Mouse (Mus musculus) midbrain, embryonic 16.5 days (tissue): ENCODE data around the gene Notch3. TPM values are rescaled to one million over a fixed set of nuclear protein-coding genes. Genes with fewer than 3 reads are reported as not detected.
"Not testable (repeated sequence)": the region's sequence is repeated elsewhere in the genome, so short reads cannot be mapped to it uniquely, and the experiment has no call there.

Source experiments
- ATAC-seq: fragments of 200-750 bp; cut with Nextera tagmentation; 2 replicates; pipeline ENCODE4 v1.8.0; 2017; ENCODE audit warnings: moderate TSS enrichment
- H3K27ac ChIP-seq: fragments of 300-500 bp; sonication (generic); 2 replicates; pipeline ENCODE4 v1.5.1; 2014; ENCODE audit warnings: mild to moderate bottlenecking, low read length, mixed read lengths
- H3K27me3 ChIP-seq: fragments of 300-500 bp; sonication (generic); 2 replicates; pipeline ENCODE4 v1.6.1; 2014; ENCODE audit warnings: low read depth, low read length, mixed read lengths; ENCODE audit not compliant: control insufficient read depth, insufficient read depth
- H3K36me3 ChIP-seq: fragments of 300-500 bp; sonication (generic); 2 replicates; pipeline ENCODE4 v1.6.1; 2014; ENCODE audit warnings: mild to moderate bottlenecking, low read length, moderate library complexity, mixed read lengths; ENCODE audit not compliant: control insufficient read depth, insufficient read depth
- H3K4me1 ChIP-seq: fragments of 300-500 bp; sonication (generic); 2 replicates; pipeline ENCODE4 v1.6.1; 2014; ENCODE audit warnings: mild to moderate bottlenecking, low read length, mixed read lengths; ENCODE audit not compliant: control insufficient read depth, insufficient read depth
- H3K4me2 ChIP-seq: fragments of 300-500 bp; sonication (generic); 2 replicates; pipeline ENCODE4 v1.6.1; 2014; ENCODE audit warnings: mild to moderate bottlenecking, low read length, mixed read lengths
- H3K4me3 ChIP-seq: fragments of 300-500 bp; sonication (generic); 2 replicates; pipeline ENCODE4 v1.5.1; 2014; ENCODE audit warnings: low read depth, mild to moderate bottlenecking, low read length, moderate library complexity, mixed read lengths
- H3K9ac ChIP-seq: fragments of 300-500 bp; sonication (generic); 2 replicates; pipeline ENCODE4 v1.6.1; 2014; ENCODE audit warnings: low read depth, low read length, mixed read lengths
- H3K9me3 ChIP-seq: fragments of 300-500 bp; sonication (generic); replicated peaks from 2 replicates; pipeline ENCODE4 v1.6.1; 2014; ENCODE audit warnings: mild to moderate bottlenecking, low read length, mixed read lengths; ENCODE audit not compliant: control insufficient read depth, poor library complexity, severe bottlenecking
- WGBS: fragments of 180-500 bp; shearing (Covaris S2); extraction: QIAGEN DNeasy Blood & Tissue Kit; methylation state at CpG from one replicate; pipeline ENCODE4 v1.1.7; 2014; 5-methylcytosine and 5-hydroxymethylcytosine counted together
- polyA plus RNA-seq: library from polyadenylated mRNA; unstranded; fragments of >200 nt; fragmentation: Nextera tagmentation; extraction: Ambion mirVana; gene quantifications from 2 replicates; pipeline ENCODE4 v1.2.1, GENCODE M21; 2015

Notch3 gene
- polyA plus RNA-seq, 1 experiment from 2014 or later = 6.9 TPM

GRCm38 (mm10) chr17:32109201-32109940, 57.3 kb downstream of the Notch3 start:
- H3K4me2 ChIP-seq = no peak overlapping the region
- no peaks in the 10 kb centered on the region; the same call in 1 of the 2 replicates for H3K4me1 ChIP-seq
- H3K9ac ChIP-seq = no peak overlapping the region
- no peaks in the 10 kb centered on the region for H3K36me3 ChIP-seq
- 77% methylated on average over 6 of the region's 6 CpGs for whole genome bisulfite sequencing
- H3K4me3 ChIP-seq = no peak overlapping the region
- H3K9me3 ChIP-seq = no peaks in the 10 kb centered on the region
- H3K27ac ChIP-seq = no peak overlapping the region
- no peak for ATAC-seq
- H3K27me3 ChIP-seq = no peaks in the 10 kb centered on the region; the same call in 1 of the 2 replicates

GRCm38 (mm10) chr17:32108320-32109011, 58.2 kb downstream of the Notch3 start:
- ATAC-seq, H3K9me3 ChIP-seq, H3K4me1 ChIP-seq, H3K4me3 ChIP-seq, H3K27ac ChIP-seq, H3K27me3 ChIP-seq, H3K4me2 ChIP-seq, H3K36me3 ChIP-seq, H3K9ac ChIP-seq: not testable (repeated sequence)
- 74% methylated on average over 5 of the region's 5 CpGs for WGBS

GRCm38 (mm10) chr17:32107877-32108276, 58.8 kb downstream of the Notch3 start:
- Histone ChIP-seq H3K9ac (no peak overlapping the region), H3K4me3 (no peak overlapping the region), H3K27ac (no peak overlapping the region), H3K9me3 (no peaks in the 10 kb centered on the region), H3K4me1 (no peaks in the 10 kb centered on the region; the same call in 1 of the 2 replicates), H3K4me2 (no peak overlapping the region), H3K36me3 (no peaks in the 10 kb centered on the region), H3K27me3 (no peaks in the 10 kb centered on the region; the same call in 1 of the 2 replicates)
- no peak for ATAC-seq
- 67% methylated on average over 5 of the region's 5 CpGs for WGBS

GRCm38 (mm10) chr17:32106358-32106757, 60.3 kb downstream of the Notch3 start:
- Histone ChIP-seq H3K27ac (no peak overlapping the region), H3K4me2 (no peak overlapping the region), H3K9me3 (no peaks in the 10 kb centered on the region), H3K4me3 (no peak overlapping the region), H3K36me3 (no peaks in the 10 kb centered on the region), H3K9ac (no peak overlapping the region), H3K27me3 (0 out of 2 replicates have a peak, but pooled peaks cover 3% of the 10 kb centered on the region), H3K4me1 (no peaks in the 10 kb centered on the region)
- no peak for ATAC-seq
- 72% methylated on average over 2 of the region's 2 CpGs for WGBS

GRCm38 (mm10) chr17:32103054-32103453, 63.6 kb downstream of the Notch3 start:
- Histone ChIP-seq H3K27ac (no peak overlapping the region), H3K4me2 (no peak overlapping the region), H3K36me3 (no peaks in the 10 kb centered on the region), H3K4me3 (no peak overlapping the region), H3K9me3 (no peaks in the 10 kb centered on the region), H3K4me1 (peaks cover 5% of the 10 kb centered on the region; the same call in 1 of the 2 replicates), H3K9ac (no peak overlapping the region), H3K27me3 (0 out of 2 replicates have a peak, but pooled peaks cover 3% of the 10 kb centered on the region)
- WGBS = 27% methylated on average over 4 of the region's 4 CpGs
- no peak for ATAC-seq

GRCm38 (mm10) chr17:32099943-32100586, 66.6 kb downstream of the Notch3 start:
- Histone ChIP-seq H3K9ac (peak overlapping the region; percentile 72), H3K4me3 (peak overlapping the region; percentile 52), H3K9me3 (no peaks in the 10 kb centered on the region), H3K27ac (no peak overlapping the region), H3K4me2 (peak overlapping the region; percentile 97), H3K4me1 (peaks cover 5% of the 10 kb centered on the region; the same call in 1 of the 2 replicates), H3K36me3 (no peaks in the 10 kb centered on the region), H3K27me3 (0 out of 2 replicates have a peak, but pooled peaks cover 3% of the 10 kb centered on the region)
- ATAC-seq = peak; percentile 91
- WGBS = under 1% methylated on average over 44 of the region's 44 CpGs

GRCm38 (mm10) chr17:32099574-32099942, 67.1 kb downstream of the Notch3 start:
- H3K4me3 ChIP-seq = peak overlapping the region; percentile 52
- ATAC-seq = peak; percentile 55; the same call in 1 of the 2 replicates
- WGBS = 32% methylated on average over 8 of the region's 8 CpGs
- H3K4me2 ChIP-seq = peak overlapping the region; percentile 97
- peak overlapping the region; percentile 72 for H3K9ac ChIP-seq
- peaks cover 5% of the 10 kb centered on the region; the same call in 1 of the 2 replicates for H3K4me1 ChIP-seq
- no peak overlapping the region for H3K27ac ChIP-seq
- H3K27me3 ChIP-seq = 0 out of 2 replicates have a peak, but pooled peaks cover 3% of the 10 kb centered on the region
- H3K36me3 ChIP-seq = no peaks in the 10 kb centered on the region
- H3K9me3 ChIP-seq = no peaks in the 10 kb centered on the region

- not testable (repeated sequence) for ATAC-seq, H3K4me2 ChIP-seq, H3K36me3 ChIP-seq, H3K9ac ChIP-seq, H3K27me3 ChIP-seq, H3K4me1 ChIP-seq, H3K4me3 ChIP-seq, H3K27ac ChIP-seq, H3K9me3 ChIP-seq
- 91% methylated on average over 5 of the region's 6 CpGs for WGBS
Observed at GRCm38 (mm10) chr17:32098905-32099304, 67.7 kb downstream of the Notch3 start.
